Mouse (Mus musculus) embryonic facial prominence, embryonic 12.5 days (tissue): Measurements from ENCODE around the gene Crebzf. TPM values are rescaled to one million over a fixed set of nuclear protein-coding genes. Genes with fewer than 3 reads are reported as not detected.

ENCODE experiments used
- ATAC-seq: fragments of 200-750 bp; cut with Nextera tagmentation; 2 replicates; pipeline ENCODE4 v1.8.0; 2017; ENCODE audit not compliant: insufficient number of reproducible peaks, insufficient read depth, low FRiP score, low TSS enrichment
- H3K27ac ChIP-seq: fragments of 300-500 bp; sonication (generic); 2 replicates; pipeline ENCODE4 v1.5.1; 2016; ENCODE audit warnings: mild to moderate bottlenecking
- H3K27me3 ChIP-seq: fragments of 300-500 bp; sonication (generic); 2 replicates; pipeline ENCODE4 v1.6.1; 2016; ENCODE audit warnings: mild to moderate bottlenecking, moderate library complexity
- H3K36me3 ChIP-seq: fragments of 300-500 bp; sonication (generic); 2 replicates; pipeline ENCODE4 v1.6.1; 2016; ENCODE audit warnings: mild to moderate bottlenecking
- H3K4me1 ChIP-seq: fragments of 300-500 bp; sonication (generic); 2 replicates; pipeline ENCODE4 v1.6.1; 2016
- H3K4me2 ChIP-seq: fragments of 300-500 bp; sonication (generic); replicated peaks from 2 replicates; pipeline ENCODE4 v1.6.1; 2016; ENCODE audit warnings: mild to moderate bottlenecking, moderate library complexity
- H3K4me3 ChIP-seq: fragments of 300-500 bp; sonication (generic); 2 replicates; pipeline ENCODE4 v1.5.1; 2016; ENCODE audit warnings: mild to moderate bottlenecking
- H3K9ac ChIP-seq: fragments of 300-500 bp; sonication (generic); 2 replicates; pipeline ENCODE4 v1.6.1; 2016; ENCODE audit warnings: mild to moderate bottlenecking, moderate library complexity
- H3K9me3 ChIP-seq: fragments of 300-500 bp; sonication (generic); 2 replicates; pipeline ENCODE4 v1.6.1; 2016; ENCODE audit warnings: mild to moderate bottlenecking, moderate library complexity
- WGBS: fragments of 180-500 bp; shearing (Covaris S2); methylation state at CpG from one replicate; pipeline ENCODE4 v1.1.7; 2016; 5-methylcytosine and 5-hydroxymethylcytosine counted together
- polyA plus RNA-seq: library from polyadenylated mRNA; unstranded; fragments of >200 nt; fragmentation: Nextera tagmentation; extraction: Ambion mirVana; gene quantifications from 2 replicates; pipeline ENCODE4 v1.2.1, GENCODE M21; 2016

Gene Crebzf
- polyA plus RNA-seq: 68.9 and 69.0 TPM in 2 replicates

- Histone ChIP-seq H3K36me3 (no peaks in the 10 kb centered on the region), H3K4me3 (peak within 1 kb of the TSS; percentile 96), H3K4me2 (peak within 1 kb of the TSS; percentile 93), H3K9ac (peak within 1 kb of the TSS; percentile 99), H3K4me1 (no peaks in the 10 kb centered on the region), H3K27me3 (no peaks in the 10 kb centered on the region), H3K27ac (peak within 1 kb of the TSS; percentile 99), H3K9me3 (no peaks in the 10 kb centered on the region)
- peak; percentile 91 for ATAC-seq
- whole genome bisulfite sequencing: under 1% methylated on average over 53 of the region's 54 CpGs
Observed at GRCm38 (mm10) chr7:90442518-90443080, at the start of gene Crebzf. Gene Crebzf, plus strand, starts transcription at chr7:90442729.

- H3K9ac ChIP-seq: no peak overlapping the region
- 49% methylated on average over 4 of the region's 4 CpGs for WGBS
- ATAC-seq: no peak
Observed at GRCm38 (mm10) chr7:90395073-90395472, 47.5 kb upstream of the Crebzf start.

GRCm38 (mm10) chr7:90395928-90396327 is 46.6 kb upstream of the Crebzf start:
- H3K9ac ChIP-seq: no peak overlapping the region
- H3K4me3 ChIP-seq: no peak overlapping the region
- no peak for ATAC-seq
- H3K4me2 ChIP-seq: no peak overlapping the region
- H3K9me3 ChIP-seq: no peaks in the 10 kb centered on the region
- no peaks in the 10 kb centered on the region for H3K4me1 ChIP-seq
- H3K27me3 ChIP-seq: no peaks in the 10 kb centered on the region
- no peaks in the 10 kb centered on the region for H3K36me3 ChIP-seq
- 75% methylated on average over 5 of the region's 5 CpGs for WGBS
- no peak overlapping the region for H3K27ac ChIP-seq

More at GRCm38 (mm10) chr7:90395073-90395472, 47.5 kb upstream of the Crebzf start:
- no peaks in the 10 kb centered on the region for H3K9me3 ChIP-seq
- no peaks in the 10 kb centered on the region for H3K36me3 ChIP-seq
- no peak overlapping the region for H3K4me3 ChIP-seq
- no peak overlapping the region for H3K4me2 ChIP-seq
- no peaks in the 10 kb centered on the region for H3K4me1 ChIP-seq
- H3K27ac ChIP-seq: no peak overlapping the region
- no peaks in the 10 kb centered on the region for H3K27me3 ChIP-seq

GRCm38 (mm10) chr7:90409934-90410333 is 32.6 kb upstream of the Crebzf start:
- Histone ChIP-seq H3K4me1 (no peaks in the 10 kb centered on the region), H3K27me3 (no peaks in the 10 kb centered on the region), H3K4me2 (no peak overlapping the region), H3K9me3 (no peaks in the 10 kb centered on the region), H3K27ac (no peak overlapping the region), H3K36me3 (no peaks in the 10 kb centered on the region), H3K4me3 (no peak overlapping the region), H3K9ac (no peak overlapping the region)
- no peak for ATAC-seq
- WGBS: 47% methylated on average over 3 of the region's 3 CpGs

- Histone ChIP-seq H3K36me3 (no peaks in the 10 kb centered on the region), H3K4me2 (peak within 1 kb of the TSS; percentile 62), H3K27me3 (no peaks in the 10 kb centered on the region), H3K4me1 (0 out of 2 replicates have a peak, but pooled peaks cover 4% of the 10 kb centered on the region), H3K4me3 (peak within 1 kb of the TSS; percentile 34), H3K27ac (no peak within 1 kb of the TSS), H3K9me3 (no peaks in the 10 kb centered on the region), H3K9ac (peak within 1 kb of the TSS; percentile 43; the same call in 1 of the 2 replicates)
- 20% methylated on average over 29 of the region's 29 CpGs for WGBS
- peak; percentile 100 for ATAC-seq
Observed at GRCm38 (mm10) chr7:90426020-90427001, 16.2 kb upstream of the Crebzf start, which contains the start of gene Ccdc89. Gene Ccdc89, plus strand, starts transcription at chr7:90426577.

GRCm38 (mm10) chr7:90427006-90427405 is 15.5 kb upstream of the Crebzf start:
- Histone ChIP-seq H3K4me2 (peak overlapping the region; percentile 62), H3K36me3 (no peaks in the 10 kb centered on the region), H3K4me3 (peak overlapping the region; percentile 34; the same call in 1 of the 2 replicates), H3K27me3 (no peaks in the 10 kb centered on the region), H3K4me1 (0 out of 2 replicates have a peak, but pooled peaks cover 4% of the 10 kb centered on the region), H3K9ac (peak overlapping the region; percentile 43; the same call in 1 of the 2 replicates), H3K27ac (no peak overlapping the region), H3K9me3 (no peaks in the 10 kb centered on the region)
- ATAC-seq: no peak
- 63% methylated on average over 9 of the region's 9 CpGs for WGBS

GRCm38 (mm10) chr7:90432221-90432620 is 10.3 kb upstream of the Crebzf start:
- Histone ChIP-seq H3K27ac (no peak overlapping the region), H3K9me3 (no peaks in the 10 kb centered on the region), H3K4me3 (no peak overlapping the region), H3K4me1 (0 out of 2 replicates have a peak, but pooled peaks cover under 1% of the 10 kb centered on the region), H3K4me2 (no peak overlapping the region), H3K9ac (no peak overlapping the region), H3K36me3 (no peaks in the 10 kb centered on the region), H3K27me3 (no peaks in the 10 kb centered on the region)
- ATAC-seq: no peak

GRCm38 (mm10) chr7:90440044-90440443 is 2.5 kb upstream of the Crebzf start:
- Histone ChIP-seq H3K27me3 (no peaks in the 10 kb centered on the region), H3K36me3 (no peaks in the 10 kb centered on the region), H3K4me1 (no peaks in the 10 kb centered on the region), H3K9ac (no peak overlapping the region), H3K9me3 (no peaks in the 10 kb centered on the region), H3K4me2 (no peak overlapping the region), H3K4me3 (no peak overlapping the region), H3K27ac (no peak overlapping the region)
- ATAC-seq: no peak
- WGBS: 88% methylated on average over 4 of the region's 4 CpGs

GRCm38 (mm10) chr7:90442070-90442469 is 459 bp upstream of the Crebzf start:
- no peaks in the 10 kb centered on the region for H3K27me3 ChIP-seq
- H3K9ac ChIP-seq: peak overlapping the region; percentile 22
- WGBS: 15% methylated on average over 4 of the region's 4 CpGs
- peak overlapping the region; percentile 96 for H3K4me3 ChIP-seq
- ATAC-seq: no peak
- no peaks in the 10 kb centered on the region for H3K4me1 ChIP-seq
- no peaks in the 10 kb centered on the region for H3K36me3 ChIP-seq
- 0 out of 2 replicates have a peak overlapping the region, but pooled peaks have one; percentile 99 for H3K27ac ChIP-seq
- peak overlapping the region; percentile 43 for H3K4me2 ChIP-seq
- H3K9me3 ChIP-seq: no peaks in the 10 kb centered on the region

- H3K27ac ChIP-seq: peak overlapping the region; percentile 99
- H3K27me3 ChIP-seq: no peaks in the 10 kb centered on the region
- no peaks in the 10 kb centered on the region for H3K9me3 ChIP-seq
- peak overlapping the region; percentile 93 for H3K4me2 ChIP-seq
- under 1% methylated on average over 105 of the region's 123 CpGs for WGBS
- H3K4me1 ChIP-seq: no peaks in the 10 kb centered on the region
- ATAC-seq: peak; percentile 64
- H3K4me3 ChIP-seq: peak overlapping the region; percentile 96
- H3K9ac ChIP-seq: peak overlapping the region; percentile 99
- H3K36me3 ChIP-seq: 0 out of 2 replicates have a peak, but pooled peaks cover 2% of the 10 kb centered on the region
Observed at GRCm38 (mm10) chr7:90443101-90444091, 867 bp downstream of the Crebzf start.

- Histone ChIP-seq H3K36me3 (0 out of 2 replicates have a peak, but pooled peaks cover 2% of the 10 kb centered on the region), H3K4me1 (no peaks in the 10 kb centered on the region), H3K4me2 (peak overlapping the region; percentile 93), H3K27ac (no peak overlapping the region), H3K9ac (peak overlapping the region; percentile 99), H3K27me3 (no peaks in the 10 kb centered on the region), H3K4me3 (peak overlapping the region; percentile 96), H3K9me3 (no peaks in the 10 kb centered on the region)
- WGBS: 0% methylated on average over 6 of the region's 6 CpGs
- no peak for ATAC-seq
Observed at GRCm38 (mm10) chr7:90444206-90444605, 1.7 kb downstream of the Crebzf start.
